Mouse (Mus musculus) heart, postnatal 36 days (tissue): ENCODE results near the gene Mybph. TPM values are rescaled to one million over a fixed set of nuclear protein-coding genes. Genes with fewer than 3 reads are reported as not detected.

Source experiments
- DNase-seq, 2 experiments: peaks; one replicate each; pipeline ENCODE4 v3.0.0; 2021 to 2022
- intact Hi-C: fragments of 180-260 bp; cut with DNase I; formaldehyde crosslinking; loops from one replicate; pipeline ENCODE4 v1.15.1; 2025
- total RNA-seq, 2 experiments: library from RNA; stranded (reverse); gene quantifications; 2 replicates each; pipeline ENCODE4 v1.2.3; 2021

Mybph gene
- total RNA-seq, 2 experiments from 2014 or later = not detected

DNA sequence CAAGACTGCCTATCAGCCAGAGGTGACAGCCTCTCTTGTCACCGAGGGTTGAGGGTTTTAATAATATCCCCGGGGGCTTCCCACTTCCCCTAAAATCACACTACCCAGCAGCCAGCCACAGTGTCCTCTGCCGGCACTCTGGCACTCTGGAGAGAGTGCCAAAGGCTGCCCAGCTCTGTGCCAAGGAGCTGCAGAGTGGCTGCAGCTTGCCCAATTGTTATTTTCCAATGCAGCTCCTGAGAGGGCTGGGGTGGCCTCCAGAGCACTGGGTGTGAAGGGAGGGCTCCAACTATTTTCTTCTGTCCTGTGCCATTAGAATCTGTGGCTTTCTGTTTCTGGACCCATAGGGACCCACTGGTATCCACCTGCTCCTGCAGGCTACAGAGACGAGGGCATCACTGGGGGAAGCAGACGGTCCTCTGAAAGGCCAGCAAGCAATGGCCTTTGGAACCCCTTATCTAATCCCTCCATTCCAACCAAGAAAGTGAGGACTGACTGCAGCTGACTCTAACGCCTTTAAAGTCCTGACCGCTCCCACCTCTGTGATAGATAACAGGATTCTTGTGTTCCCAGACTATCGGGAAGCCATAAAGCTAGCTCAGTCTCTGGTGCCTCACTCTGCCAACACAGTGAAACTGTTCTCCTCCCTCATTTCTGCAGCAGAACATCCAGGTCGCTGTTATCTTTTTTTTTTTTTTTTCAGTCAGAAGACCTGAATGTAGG, 12.2 kb downstream of the Mybph start:
- DNase-seq = peak; percentile 32 to 37
- intact Hi-C loops = no loop called here

DNA sequence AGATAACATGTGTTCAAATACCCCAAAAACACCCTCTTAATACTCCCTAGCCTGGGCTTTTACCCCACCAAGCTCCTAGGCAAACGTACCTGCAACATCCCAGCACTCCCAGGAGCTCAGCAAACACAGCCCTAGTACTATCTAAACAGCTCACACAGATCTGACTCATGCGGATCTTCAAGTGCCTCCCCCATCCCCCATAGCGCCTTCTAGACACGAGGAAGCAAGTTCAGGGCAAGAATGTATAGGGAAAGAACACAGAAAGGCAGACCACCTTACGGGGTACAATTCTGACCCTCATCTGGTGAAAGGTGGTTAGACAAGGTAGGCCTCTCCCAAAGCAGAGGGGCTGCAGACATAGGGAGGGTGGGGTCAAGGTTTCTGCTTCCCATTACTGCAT, 12.8 kb downstream of the Mybph start:
- intact Hi-C loops = no loop called here
- no peak for DNase-seq

DNA sequence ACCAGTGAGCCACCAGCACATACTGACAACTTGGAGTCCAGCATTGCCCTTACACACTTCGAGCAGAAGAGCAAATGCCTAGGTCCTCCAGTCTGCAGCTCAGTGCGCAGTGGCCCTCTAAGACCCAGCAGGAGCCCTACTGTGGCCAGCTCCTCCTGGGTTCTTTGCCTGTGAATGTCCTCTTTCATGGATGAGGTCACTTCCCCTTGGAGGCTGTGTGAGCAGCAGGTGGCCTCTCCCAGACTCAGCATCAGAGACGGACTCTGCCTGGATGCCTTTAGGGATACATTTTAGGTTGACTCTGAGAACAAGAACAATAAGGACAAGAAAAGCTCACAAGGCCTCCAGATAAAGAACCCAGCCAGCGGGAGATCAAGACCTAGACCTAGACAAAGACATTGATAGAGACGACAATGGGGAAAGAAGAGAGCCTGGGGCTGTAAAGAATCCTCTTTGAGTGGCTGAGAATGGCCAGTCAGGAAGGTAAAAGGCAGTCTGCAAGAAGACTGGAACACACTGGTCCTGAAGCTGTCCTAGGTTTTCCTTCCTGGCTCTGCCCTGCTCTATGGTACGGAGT, 17.0 kb downstream of the Mybph start:
- intact Hi-C loops = no loop called here

DNA sequence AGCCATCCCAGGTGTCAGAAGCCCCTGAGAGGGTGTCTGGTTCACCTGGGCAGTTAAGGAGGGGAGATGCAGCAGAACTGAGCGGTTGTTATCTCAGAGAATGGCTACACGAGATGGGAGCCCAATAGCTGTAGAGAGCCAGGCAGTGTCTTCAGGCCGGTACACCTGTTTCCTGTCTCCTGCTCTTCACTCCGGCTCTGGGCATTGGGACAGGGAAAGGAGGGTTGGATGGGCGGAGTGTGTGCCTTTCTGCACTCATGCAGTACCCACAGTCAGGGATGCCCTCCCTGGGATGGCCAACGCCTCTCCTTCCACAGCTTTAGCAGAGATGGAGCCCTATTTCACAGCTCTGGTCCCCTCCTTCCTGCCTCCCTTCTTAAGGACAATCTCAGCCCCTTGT, 17.8 kb downstream of the Mybph start:
- DNase-seq = no peak
- intact Hi-C loops = no loop called here

More for the DNA sequence above, 17.0 kb downstream of the Mybph start:
- no peak for DNase-seq

DNA sequence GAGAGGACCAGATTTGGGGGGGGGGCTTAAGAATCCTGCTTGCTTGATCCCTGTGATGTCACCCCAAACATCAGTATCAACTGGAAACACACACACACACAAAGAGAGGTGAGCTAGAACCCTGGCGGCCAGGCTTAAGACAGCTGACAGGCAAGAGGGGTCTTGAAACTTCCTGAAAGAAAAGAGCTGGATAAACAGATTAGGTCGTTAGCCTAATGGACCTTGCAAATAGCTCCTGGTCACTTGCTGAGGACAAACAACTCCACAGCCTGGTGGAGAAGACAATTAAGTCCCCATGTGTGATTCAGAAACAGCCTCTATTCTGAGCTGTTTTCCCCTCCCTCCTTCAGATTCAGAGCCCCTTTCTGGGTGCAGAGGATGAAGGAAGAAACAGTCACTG, 18.4 kb downstream of the Mybph start:
- no peak for DNase-seq
- intact Hi-C loops = no loop called here

DNA sequence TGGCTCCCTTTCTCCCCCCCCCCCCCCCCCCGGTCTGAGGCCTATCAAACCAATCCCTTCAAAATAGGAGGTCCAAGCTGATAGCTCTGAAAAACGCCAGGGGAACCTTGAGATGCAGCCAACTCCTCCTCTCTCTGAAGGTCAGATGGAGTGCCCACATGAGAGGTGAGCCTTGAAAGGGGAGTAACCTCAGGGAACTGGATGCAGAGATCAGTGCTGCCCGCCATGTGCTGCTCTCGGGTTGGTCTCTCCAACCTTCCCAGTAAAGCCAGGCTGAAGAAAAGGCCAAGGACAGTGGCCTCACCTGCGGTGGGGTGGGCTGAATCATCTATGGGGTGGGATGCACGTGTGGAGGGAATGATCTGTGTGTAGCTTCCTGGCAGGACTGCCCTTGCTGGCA, 19.1 kb downstream of the Mybph start:
- intact Hi-C loops = no loop called here
- DNase-seq = no peak

DNA sequence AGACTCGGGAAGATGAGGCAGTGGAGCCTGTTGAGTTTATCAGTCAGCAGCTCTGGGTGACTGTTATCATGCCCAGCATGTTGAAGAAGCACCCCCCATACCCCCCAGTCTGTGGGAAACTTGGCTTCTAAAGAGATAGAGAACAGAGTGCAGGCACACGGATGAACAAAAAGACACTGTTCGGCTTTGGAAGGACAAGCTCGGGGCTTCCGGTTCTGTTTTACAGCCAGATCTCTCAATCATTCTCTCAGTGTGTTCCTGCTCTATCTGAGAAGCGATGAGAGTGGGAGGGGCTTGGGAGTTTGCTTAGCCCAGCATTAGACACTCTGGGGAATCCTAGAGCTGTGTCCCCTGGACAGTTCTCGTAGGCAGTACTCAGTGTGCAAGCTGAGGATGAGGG, 20.2 kb downstream of the Mybph start:
- intact Hi-C loops = no loop called here
- no peak for DNase-seq

DNA sequence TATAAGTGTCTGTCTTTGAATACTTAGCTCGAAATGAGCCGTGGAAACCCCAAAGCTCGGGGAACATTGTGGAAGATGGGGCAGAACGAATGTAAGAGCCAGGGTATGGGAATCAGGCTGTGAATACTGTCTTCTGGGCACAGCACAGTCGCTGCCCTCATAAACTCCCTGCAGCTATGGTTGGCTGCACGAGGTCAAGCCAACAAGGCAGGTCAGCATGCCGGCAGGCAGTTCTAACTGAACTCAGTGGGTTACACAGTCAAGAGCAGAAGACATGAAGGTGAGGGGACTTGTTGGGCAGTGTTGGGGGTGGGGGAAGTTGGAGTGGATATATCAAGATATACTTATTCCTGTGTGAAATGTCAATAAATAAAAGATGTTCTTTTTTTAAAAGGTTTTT, 21.8 kb downstream of the Mybph start:
- intact Hi-C loops = no loop called here
- no peak for DNase-seq

DNA sequence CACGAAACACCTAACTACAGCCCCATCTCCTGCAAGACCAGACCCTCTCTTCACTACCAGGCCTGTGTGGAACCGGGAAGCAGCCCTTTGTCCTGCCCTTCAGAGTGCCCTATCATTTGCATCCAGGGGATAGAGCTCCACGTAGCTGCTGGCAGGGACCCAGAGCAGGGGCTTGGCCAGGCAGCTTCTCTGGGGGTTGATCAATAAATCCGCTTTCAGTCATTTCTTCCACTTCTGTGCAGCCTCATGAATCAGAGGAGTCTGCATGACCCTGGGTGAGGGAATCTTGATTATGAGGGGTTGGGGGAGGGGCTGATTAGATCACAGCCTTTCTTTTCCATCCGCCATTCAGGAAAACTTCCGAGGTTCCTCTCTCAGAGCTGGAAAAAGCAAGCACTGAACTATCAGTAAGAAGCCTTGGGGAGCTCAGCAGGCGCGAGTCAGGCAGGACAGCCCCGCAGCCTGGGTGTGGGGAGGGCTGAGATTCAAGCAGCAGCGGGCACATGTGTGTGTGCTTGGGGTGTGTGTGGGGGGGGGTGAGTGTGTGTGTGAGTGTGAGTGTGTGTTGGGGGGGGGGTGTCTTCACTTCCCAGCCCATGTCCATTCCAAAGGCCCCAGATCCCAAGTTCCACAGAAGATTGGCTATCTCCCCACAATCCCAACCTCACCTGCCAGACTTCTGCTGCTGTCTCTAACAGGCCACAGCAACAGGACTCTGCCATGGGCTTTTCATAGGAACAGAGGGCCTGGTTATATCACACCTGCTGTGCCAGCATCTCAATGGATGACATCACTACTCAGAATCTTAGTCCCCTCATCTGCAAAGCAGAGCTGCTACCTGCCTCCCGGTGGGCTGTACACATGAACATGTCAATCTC, 22.7 kb downstream of the Mybph start:
- no peak for DNase-seq
- intact Hi-C loops = no loop called here

DNA sequence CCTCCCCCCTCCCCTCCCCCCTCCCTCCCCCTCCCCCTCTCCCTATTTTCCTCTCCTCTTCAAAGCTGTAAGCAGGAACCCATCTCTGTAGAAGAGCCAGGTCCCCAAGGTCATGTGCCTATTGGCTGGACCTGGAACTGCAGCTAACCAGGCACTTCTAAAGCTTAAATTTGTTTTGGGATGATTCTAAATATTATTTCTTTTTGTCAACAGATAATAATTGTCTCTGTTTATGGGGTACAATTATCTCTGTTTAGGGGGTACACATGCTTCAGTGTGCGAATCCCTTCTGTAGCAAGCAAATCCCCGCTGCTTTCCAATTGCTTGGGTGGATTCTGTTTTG, 23.4 kb downstream of the Mybph start:
- DNase-seq = no peak
- intact Hi-C loops = no loop called here

DNA sequence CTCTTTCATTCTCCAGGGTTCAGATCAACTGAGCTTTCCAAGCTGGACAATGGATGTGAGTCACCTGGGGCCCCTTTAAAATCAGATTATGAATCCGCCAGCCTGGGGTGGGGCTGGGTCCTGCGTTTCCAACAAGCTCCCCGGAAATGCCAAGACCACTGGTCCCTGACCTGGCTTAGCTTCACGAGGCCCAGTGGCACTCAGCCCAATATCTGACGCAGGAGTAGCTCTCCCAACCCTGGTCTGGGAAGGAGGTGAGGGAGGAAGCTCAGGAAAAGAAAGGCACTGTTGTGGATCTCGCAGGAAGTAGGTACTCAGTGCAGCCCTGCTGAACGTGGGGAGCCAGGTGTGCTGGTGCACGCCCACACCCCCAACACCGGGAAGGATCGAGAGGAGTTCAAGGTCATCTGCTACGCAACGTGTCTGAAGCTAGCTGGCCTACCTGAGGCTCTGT, 23.8 kb downstream of the Mybph start:
- no peak for DNase-seq
- intact Hi-C loops = no loop called here

DNA sequence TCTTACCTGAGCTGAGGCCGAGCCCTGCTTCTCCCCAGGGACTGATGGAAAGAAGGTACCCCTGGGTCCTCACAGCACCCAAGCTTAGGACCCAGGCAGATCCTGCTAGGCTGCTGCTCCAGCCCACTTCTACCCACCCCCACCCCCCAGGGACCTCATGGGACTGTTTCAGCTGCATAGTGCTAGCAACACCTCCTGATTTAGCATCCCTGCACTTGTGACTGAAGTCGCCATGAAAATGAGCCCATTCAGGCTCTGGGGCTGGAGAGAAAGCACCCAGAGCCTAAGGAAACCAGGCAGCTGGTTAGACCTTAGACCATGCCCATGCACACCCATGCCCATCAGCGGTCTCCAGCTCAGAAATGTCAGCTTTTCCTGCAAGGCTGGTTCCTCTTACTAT, 24.7 kb downstream of the Mybph start:
- intact Hi-C loops = no loop called here

DNA sequence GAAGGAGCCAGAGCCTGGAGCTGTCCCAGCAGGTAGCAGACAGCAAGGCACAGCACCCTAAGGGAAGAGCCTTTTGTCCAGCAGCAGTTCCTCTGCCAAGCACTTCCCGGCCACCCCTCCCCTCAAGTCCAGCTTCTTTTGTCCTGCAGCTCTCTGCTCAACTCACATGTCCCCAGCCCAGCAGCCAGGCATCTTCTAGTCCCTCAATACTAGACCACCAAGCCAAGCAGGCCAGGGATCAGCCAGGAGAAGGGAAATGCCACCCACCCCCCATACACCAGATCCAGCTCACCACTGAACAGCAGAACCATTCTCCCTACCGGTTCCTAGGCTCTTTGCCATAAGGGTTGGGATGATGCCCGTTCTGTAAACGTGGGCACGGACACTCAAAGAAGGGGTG, 26.4 kb downstream of the Mybph start:
- no peak for DNase-seq
- intact Hi-C loops = no loop called here

More for the DNA sequence above, 24.7 kb downstream of the Mybph start:
- no peak for DNase-seq

DNA sequence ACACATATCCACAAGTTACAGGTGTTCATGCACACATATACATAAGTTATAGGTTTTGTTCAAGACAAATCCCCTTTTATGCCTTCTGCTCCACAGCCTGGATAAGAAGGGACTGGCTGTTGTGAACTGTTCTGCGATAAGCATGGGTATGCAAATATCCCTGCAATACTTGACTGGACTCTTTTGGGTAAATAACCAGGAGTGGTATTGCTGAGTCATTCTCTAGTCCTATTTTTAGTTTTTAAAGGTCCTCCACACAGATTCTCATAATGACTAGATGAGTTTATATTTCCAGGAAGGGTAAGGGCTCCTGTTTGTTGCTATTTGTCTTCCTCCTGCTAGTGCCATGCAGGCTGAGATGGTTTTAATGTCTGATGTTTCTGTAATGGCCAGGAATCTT, 27.9 kb downstream of the Mybph start:
- DNase-seq = no peak
- intact Hi-C loops = no loop called here

DNA sequence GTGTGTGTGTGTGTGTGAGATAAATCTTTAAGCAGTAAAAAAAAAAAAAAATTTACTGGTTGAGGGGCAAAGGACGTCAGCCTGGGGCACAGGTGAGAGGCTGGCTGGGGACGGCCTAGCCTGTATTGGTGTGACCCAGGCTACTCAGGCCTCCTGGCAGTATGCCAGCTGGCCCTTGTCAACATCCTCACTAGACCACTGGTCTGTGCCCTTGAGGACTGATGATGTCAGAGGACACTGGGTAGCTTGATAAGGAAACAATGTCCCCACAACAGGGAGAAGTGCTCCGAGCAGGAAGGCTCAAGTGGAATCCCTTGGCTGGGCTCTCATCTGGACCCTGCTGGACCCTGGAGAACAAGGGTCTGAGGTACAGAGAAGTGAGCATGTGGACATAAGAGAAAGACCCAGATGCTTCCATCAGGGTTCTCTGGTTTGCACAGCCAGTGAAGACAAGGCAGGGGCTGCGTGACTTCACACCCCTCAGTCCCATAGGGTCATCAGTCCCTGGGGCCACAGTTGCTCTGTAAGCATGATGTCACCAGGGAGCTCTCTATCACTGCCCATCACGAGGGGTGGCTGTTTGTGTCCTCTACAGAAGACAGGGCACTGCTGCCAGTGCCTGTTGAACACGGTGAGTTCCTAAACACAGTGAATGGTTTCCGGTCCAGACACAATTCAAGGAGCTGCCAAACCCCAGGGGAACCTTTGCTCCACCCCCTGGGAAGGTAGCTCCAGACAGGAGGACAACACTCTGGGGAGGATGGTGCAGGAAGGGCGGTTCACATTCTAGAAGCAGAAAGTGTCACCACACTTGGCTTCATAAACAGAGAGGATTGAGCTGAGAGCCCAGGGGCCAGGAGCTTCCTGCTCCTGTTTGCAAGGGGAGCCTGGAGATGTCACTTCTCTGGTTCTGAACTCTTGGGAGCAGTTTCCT, 29.1 kb downstream of the Mybph start:
- DNase-seq = peak; percentile 65 to 70
- intact Hi-C loops = loop anchor here (1.0 kb wide), 1 partner anchor 10 kb away; no protein-coding TSS in a partner anchor

DNA sequence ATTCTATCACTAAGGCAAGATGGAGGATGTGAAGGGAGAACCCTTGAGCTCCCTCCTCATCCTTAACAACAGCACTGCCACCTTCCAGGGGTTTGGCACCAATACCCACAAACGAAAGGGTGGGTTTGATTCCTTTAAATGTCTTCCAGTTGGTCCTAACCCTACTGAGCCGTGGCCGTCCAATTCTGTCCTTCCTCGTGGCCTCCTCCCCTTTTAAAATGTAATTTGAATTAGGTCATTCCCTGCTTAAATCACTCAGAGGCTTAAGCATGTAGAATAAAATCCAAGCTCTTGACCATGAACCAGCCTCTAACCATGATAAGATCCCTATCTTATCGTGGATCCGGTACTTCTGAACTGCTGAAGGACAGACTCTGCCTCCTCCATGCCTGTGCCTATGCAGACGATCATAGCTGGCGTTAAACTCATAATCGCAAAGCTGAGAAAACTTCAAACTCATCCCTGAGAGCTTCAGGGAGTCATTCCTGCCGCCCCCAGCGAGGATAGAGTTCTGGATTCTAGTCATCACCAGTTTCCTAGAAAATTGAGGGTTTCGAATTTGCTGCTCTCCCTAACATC, 31.5 kb downstream of the Mybph start:
- no peak for DNase-seq
- intact Hi-C loops = no loop called here

DNA sequence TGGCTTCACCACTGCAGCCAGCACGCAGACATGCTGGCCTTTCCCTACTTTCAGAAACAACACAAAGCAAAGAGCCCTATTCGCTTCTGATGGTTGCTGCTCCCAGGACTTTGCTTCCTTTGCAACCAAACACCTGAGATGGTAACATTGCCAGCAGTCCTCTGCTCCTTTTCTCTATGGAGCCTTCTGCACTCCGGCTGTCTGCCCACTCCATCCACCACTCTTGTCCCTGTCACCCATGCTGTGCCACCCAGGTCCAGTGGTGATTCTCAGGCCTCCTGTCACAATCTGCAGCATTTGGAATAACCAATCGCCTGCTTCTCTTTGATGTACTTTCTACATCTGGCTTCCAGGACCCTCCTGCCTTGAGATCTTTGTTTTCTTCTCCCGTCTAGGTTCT, 32.1 kb downstream of the Mybph start:
- intact Hi-C loops = no loop called here
- no peak for DNase-seq

DNA sequence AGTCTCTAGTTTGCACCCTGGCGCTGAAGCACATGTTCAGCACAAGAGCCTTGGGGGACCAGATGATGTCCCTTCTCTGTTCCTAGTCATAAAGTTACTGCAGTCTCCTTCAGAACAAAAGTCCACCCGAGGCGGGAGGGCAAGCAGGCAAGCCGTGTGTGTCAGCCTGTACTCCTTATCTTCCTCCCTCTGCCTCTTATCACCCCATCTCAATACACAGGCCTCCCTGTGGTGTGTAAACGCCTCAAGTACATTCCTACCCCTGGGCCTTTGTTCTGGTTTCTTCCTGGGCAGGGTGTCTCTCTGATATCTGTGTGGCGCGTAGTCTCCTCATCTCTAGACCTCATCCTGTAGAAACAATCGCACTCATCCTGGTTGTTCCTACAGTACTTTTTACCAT, 33.5 kb downstream of the Mybph start:
- DNase-seq = no peak
- intact Hi-C loops = no loop called here

DNA sequence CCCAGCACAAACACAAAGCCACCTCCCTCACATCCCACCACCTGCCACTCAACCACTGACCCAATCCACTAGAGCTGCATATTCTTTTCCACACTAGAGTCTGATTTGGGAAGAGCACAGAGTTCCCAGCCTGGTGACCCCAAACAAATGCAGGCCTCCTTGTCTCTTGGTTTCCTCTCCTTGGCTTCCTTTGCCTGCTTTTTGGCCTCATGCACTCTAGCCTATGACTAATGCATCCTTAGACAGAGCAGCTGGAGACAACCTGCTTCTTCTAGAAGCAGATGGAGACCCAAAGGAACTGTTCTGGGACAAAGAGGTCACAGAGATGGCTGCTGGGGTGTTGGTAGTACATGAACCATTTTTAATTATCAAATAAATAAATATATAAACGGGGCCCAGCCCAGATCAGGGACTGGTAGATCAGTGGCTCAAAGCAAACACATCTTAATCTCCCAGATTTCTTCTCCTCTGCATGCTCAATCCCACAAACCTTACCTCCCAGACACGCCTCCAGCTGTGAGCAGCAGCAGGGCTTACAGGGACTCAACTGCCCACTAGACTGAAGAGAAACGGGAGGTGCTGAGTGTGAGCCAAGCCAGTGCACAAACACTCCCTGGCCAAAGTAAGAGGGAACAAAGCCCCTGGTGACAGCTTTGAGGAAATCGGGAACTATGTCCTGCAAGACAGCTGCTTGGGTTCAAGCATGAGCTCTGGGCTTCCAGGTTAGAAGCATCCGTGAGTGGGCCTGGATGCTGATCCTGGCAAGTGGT, 36.7 kb downstream of the Mybph start:
- intact Hi-C loops = no loop called here
- no peak for DNase-seq
